Mouse (Mus musculus): ENCODE measurements around the gene Ssrp1.

- no peak for TF ChIP-seq CTCF (IDR thresholded peaks at IDR 0.05; ENCODE audit: extremely low read depth, insufficient read length, insufficient replicate concordance, low read depth, low read length)
- TF ChIP-seq POLR2A (IDR thresholded peaks at IDR 0.05; ENCODE audit: low read depth, low read length): no peak
These were observed 10.0 kb downstream of the Ssrp1 start for GRCm38 (mm10) chr2:85047081-85047480.
